Mouse (Mus musculus): ENCODE measurements around the gene Gm11992. TPM values are rescaled to one million over a fixed set of nuclear protein-coding genes. Genes with fewer than 3 reads are reported as not detected.

The Gm11992 gene
- total RNA-seq (2014; rRNA removed) (1.8 and 2.6 TPM in 2 replicates), polyA plus RNA-seq (2015; fragmentation: Nextera tagmentation; extraction: Ambion mirVana) (1.8 and 2.9 TPM in 2 replicates)

GRCm38 (mm10) chr11:9048011-9048702, at the start of gene Gm11992:
Gene Gm11992 (plus strand): TSS chr11:9048594.
- Histone ChIP-seq H3K4me1 (ENCODE audit: insufficient read depth, low read length) (peaks cover 3% of the 10 kb centered on the region; the same call in 1 of the 2 replicates), H3K27me3 (ENCODE audit: insufficient read depth, low read length) (peaks cover 9% of the 10 kb centered on the region; the same call in 1 of the 2 replicates), H3K36me3 (ENCODE audit: insufficient read depth, low read length) (no peaks in the 10 kb centered on the region), H3K9ac (replicated peaks; ENCODE audit: low read length, poor library complexity, severe bottlenecking) (peak within 1 kb of the TSS; percentile 30; the same call in 1 of the 2 replicates), H3K4me2 (ENCODE audit: low read depth, low read length, poor library complexity, severe bottlenecking) (peak within 1 kb of the TSS; percentile 98), H3K9me3 (ENCODE audit: low read length) (no peaks in the 10 kb centered on the region), H3K27ac (ENCODE audit: low read depth, low read length) (no peak within 1 kb of the TSS), H3K4me3 (ENCODE audit: low read depth, low read length) (peak within 1 kb of the TSS; percentile 42)
- ATAC-seq (ENCODE audit: low FRiP score) (peak; percentile 100), DNase-seq (ENCODE audit: low spot score) (peak; percentile 93)
- WGBS, result 3% methylated on average over 21 of the region's 21 CpGs
- TF ChIP-seq CTCF (IDR thresholded peaks at IDR 0.05), result no peak

DNA sequence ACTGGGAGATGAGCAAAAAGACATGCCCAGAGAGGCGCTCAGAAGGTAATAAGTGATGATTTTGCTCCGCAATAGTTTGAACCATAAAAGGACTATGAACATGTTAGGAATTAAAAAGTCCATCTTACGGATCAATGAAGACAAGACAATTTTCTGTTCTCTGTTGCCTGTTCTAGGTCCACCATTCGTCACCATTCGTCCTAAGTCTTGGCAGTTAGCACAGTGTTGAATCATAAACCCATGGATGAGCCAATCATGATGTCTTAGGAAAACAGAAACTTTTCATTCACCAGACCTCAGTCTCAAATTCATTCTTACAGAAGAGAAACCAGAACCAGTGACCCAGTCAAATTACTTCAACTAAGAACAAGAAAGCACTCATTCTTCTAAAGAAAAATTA, 39.6 kb upstream of the Gm11992 start:
- WGBS, result 96% methylated on average over 5 of the region's 5 CpGs
- Histone ChIP-seq H3K4me3 (ENCODE audit: low read depth, low read length) (no peak overlapping the region), H3K27ac (ENCODE audit: low read depth, low read length) (no peak overlapping the region), H3K4me1 (ENCODE audit: insufficient read depth, low read length) (peaks cover 3% of the 10 kb centered on the region; the same call in 1 of the 2 replicates), H3K4me2 (ENCODE audit: low read depth, low read length, poor library complexity, severe bottlenecking) (no peak overlapping the region), H3K27me3 (ENCODE audit: insufficient read depth, low read length) (no peaks in the 10 kb centered on the region), H3K9ac (replicated peaks; ENCODE audit: low read length, poor library complexity, severe bottlenecking) (no peak overlapping the region), H3K36me3 (ENCODE audit: insufficient read depth, low read length) (peaks cover 9% of the 10 kb centered on the region; the same call in 1 of the 2 replicates), H3K9me3 (ENCODE audit: low read length) (no peaks in the 10 kb centered on the region)
- DNase-seq (ENCODE audit: low spot score) (no peak), ATAC-seq (ENCODE audit: low FRiP score) (no peak)
- TF ChIP-seq CTCF (IDR thresholded peaks at IDR 0.05), result no peak

- no peak; the same call in 1 of the 2 replicates for TF ChIP-seq CTCF (IDR thresholded peaks at IDR 0.05)
- ATAC-seq (ENCODE audit: low FRiP score), result peak; percentile 55
- Histone ChIP-seq H3K36me3 (ENCODE audit: insufficient read depth, low read length) (peaks cover under 1% of the 10 kb centered on the region; the same call in 1 of the 2 replicates), H3K4me3 (ENCODE audit: low read depth, low read length) (peak overlapping the region; percentile 73), H3K9ac (replicated peaks; ENCODE audit: low read length, poor library complexity, severe bottlenecking) (peak overlapping the region; percentile 73), H3K27ac (ENCODE audit: low read depth, low read length) (peak overlapping the region; percentile 74), H3K4me2 (ENCODE audit: low read depth, low read length, poor library complexity, severe bottlenecking) (peak overlapping the region; percentile 77), H3K9me3 (ENCODE audit: low read length) (no peaks in the 10 kb centered on the region), H3K4me1 (ENCODE audit: insufficient read depth, low read length) (peaks cover 3% of the 10 kb centered on the region; the same call in 1 of the 2 replicates), H3K27me3 (ENCODE audit: insufficient read depth, low read length) (no peaks in the 10 kb centered on the region)
- WGBS, result under 1% methylated on average over 7 of the region's 7 CpGs
- DNase-seq (ENCODE audit: low spot score), result peak; percentile 48
Measured at GRCm38 (mm10) chr11:9010416-9010815, 38.0 kb upstream of the Gm11992 start.

GRCm38 (mm10) chr11:9010853-9011339, 37.5 kb upstream of the Gm11992 start, which contains the start of gene Hus1:
Gene Hus1 (minus strand): TSS chr11:9011191.
- H3K4me2 ChIP-seq (ENCODE audit: low read depth, low read length, poor library complexity, severe bottlenecking), result peak within 1 kb of the TSS; percentile 77
- peak within 1 kb of the TSS; percentile 74 for H3K27ac ChIP-seq (ENCODE audit: low read depth, low read length)
- no peak for TF ChIP-seq CTCF (IDR thresholded peaks at IDR 0.05)
- peak within 1 kb of the TSS; percentile 73 for H3K4me3 ChIP-seq (ENCODE audit: low read depth, low read length)
- WGBS, result under 1% methylated on average over 43 of the region's 43 CpGs
- no peaks in the 10 kb centered on the region for H3K27me3 ChIP-seq (ENCODE audit: insufficient read depth, low read length)
- H3K36me3 ChIP-seq (ENCODE audit: insufficient read depth, low read length), result no peaks in the 10 kb centered on the region
- H3K4me1 ChIP-seq (ENCODE audit: insufficient read depth, low read length), result peaks cover 3% of the 10 kb centered on the region; the same call in 1 of the 2 replicates
- ATAC-seq (ENCODE audit: low FRiP score) (peak; percentile 93), DNase-seq (ENCODE audit: low spot score) (peak; percentile 85)
- H3K9me3 ChIP-seq (ENCODE audit: low read length), result no peaks in the 10 kb centered on the region
- peak within 1 kb of the TSS; percentile 73 for H3K9ac ChIP-seq (replicated peaks; ENCODE audit: low read length, poor library complexity, severe bottlenecking)

GRCm38 (mm10) chr11:9011348-9011747, 37.0 kb upstream of the Gm11992 start:
- Histone ChIP-seq H3K4me3 (ENCODE audit: low read depth, low read length) (peak overlapping the region; percentile 73), H3K27ac (ENCODE audit: low read depth, low read length) (no peak overlapping the region), H3K36me3 (ENCODE audit: insufficient read depth, low read length) (no peaks in the 10 kb centered on the region), H3K4me2 (ENCODE audit: low read depth, low read length, poor library complexity, severe bottlenecking) (peak overlapping the region; percentile 77), H3K9ac (replicated peaks; ENCODE audit: low read length, poor library complexity, severe bottlenecking) (peak overlapping the region; percentile 73; the same call in 1 of the 2 replicates), H3K4me1 (ENCODE audit: insufficient read depth, low read length) (peaks cover 3% of the 10 kb centered on the region; the same call in 1 of the 2 replicates), H3K27me3 (ENCODE audit: insufficient read depth, low read length) (no peaks in the 10 kb centered on the region), H3K9me3 (ENCODE audit: low read length) (no peaks in the 10 kb centered on the region)
- DNase-seq (ENCODE audit: low spot score) (peak; percentile 4), ATAC-seq (ENCODE audit: low FRiP score) (peak; percentile 34; the same call in 1 of the 2 replicates)
- TF ChIP-seq CTCF (IDR thresholded peaks at IDR 0.05), result no peak
- WGBS, result 2% methylated on average over 3 of the region's 3 CpGs

DNA sequence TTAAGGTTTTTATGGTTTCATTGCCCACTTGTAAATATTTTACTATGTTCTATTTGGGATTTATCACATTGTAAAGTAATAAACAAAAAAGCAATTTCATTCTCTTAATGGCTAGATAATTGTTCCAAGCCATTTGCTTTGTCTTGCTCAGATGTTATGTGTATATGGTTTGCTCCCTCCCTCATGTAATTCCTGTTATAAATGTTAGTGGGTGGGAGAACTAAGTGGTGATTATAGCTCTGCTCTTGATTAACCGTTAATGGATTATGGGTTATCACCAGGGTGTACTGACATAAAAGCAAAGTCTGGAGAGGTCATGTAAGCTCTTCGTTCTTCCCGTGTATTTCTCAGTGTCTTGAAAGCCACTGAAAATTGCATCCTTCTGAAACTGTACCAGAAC, 33.7 kb upstream of the Gm11992 start:
- 86% methylated on average over 3 of the region's 3 CpGs for WGBS
- Histone ChIP-seq H3K27ac (ENCODE audit: low read depth, low read length) (no peak overlapping the region), H3K27me3 (ENCODE audit: insufficient read depth, low read length) (no peaks in the 10 kb centered on the region), H3K36me3 (ENCODE audit: insufficient read depth, low read length) (no peaks in the 10 kb centered on the region), H3K4me3 (ENCODE audit: low read depth, low read length) (no peak overlapping the region), H3K4me2 (ENCODE audit: low read depth, low read length, poor library complexity, severe bottlenecking) (no peak overlapping the region), H3K4me1 (ENCODE audit: insufficient read depth, low read length) (peaks cover 3% of the 10 kb centered on the region; the same call in 1 of the 2 replicates), H3K9ac (replicated peaks; ENCODE audit: low read length, poor library complexity, severe bottlenecking) (no peak overlapping the region), H3K9me3 (ENCODE audit: low read length) (no peaks in the 10 kb centered on the region)
- no peak for TF ChIP-seq CTCF (IDR thresholded peaks at IDR 0.05)
- ATAC-seq (ENCODE audit: low FRiP score) (no peak), DNase-seq (ENCODE audit: low spot score) (no peak)

Measured in midbrain, postnatal 0 days (tissue).